Mouse (Mus musculus) cortical plate, adult 2 months (tissue): Measurements from ENCODE around the gene Nradd. TPM values are rescaled to one million over a fixed set of nuclear protein-coding genes. Genes with fewer than 3 reads are reported as not detected.

ENCODE experiments used
- H3K27ac ChIP-seq: fragments of 200-500 bp; 2 replicates; pipeline ENCODE4 v1.5.1; 2012; ENCODE audit warnings: low read length, control low read depth, inconsistent platforms; ENCODE audit not compliant: insufficient read depth
- H3K4me1 ChIP-seq: fragments of 200-500 bp; 2 replicates; pipeline ENCODE4 v1.6.1; 2011; ENCODE audit warnings: low read length; ENCODE audit not compliant: control insufficient read depth, insufficient read depth
- H3K4me3 ChIP-seq: fragments of 200-500 bp; 2 replicates; pipeline ENCODE4 v1.5.1; 2011; ENCODE audit warnings: mild to moderate bottlenecking, low read length, control low read depth; ENCODE audit not compliant: insufficient read depth
- CTCF ChIP-seq: fragments of 200-500 bp; IDR thresholded peaks from 2 replicates; pipeline ENCODE4 v1.5.1; 2011; ENCODE audit warnings: mild to moderate bottlenecking, control low read depth, low read length; ENCODE audit not compliant: insufficient read depth; ENCODE audit errors: extremely low read depth
- POLR2A ChIP-seq: fragments of 200-500 bp; IDR thresholded peaks from 2 replicates; pipeline ENCODE4 v1.6.1; 2011; ENCODE audit warnings: mild to moderate bottlenecking, low read length, control low read depth; ENCODE audit not compliant: insufficient read depth; ENCODE audit errors: extremely low read depth
- polyA plus RNA-seq: library from polyadenylated mRNA; depleted of rRNA; stranded (reverse); fragments of >200 nt; gene quantifications from 2 replicates; pipeline ENCODE4 v1.2.3, GENCODE M21; 2012

Nradd gene
- polyA plus RNA-seq, 1 experiment: 3.7 TPM

GRCm38 (mm10) chr9:110660856-110661612 is 36.8 kb upstream of the Nradd start:
- TF ChIP-seq CTCF: no peak
- Histone ChIP-seq H3K4me3 (no peak overlapping the region), H3K27ac (no peak overlapping the region), H3K4me1 (peaks cover 6% of the 10 kb centered on the region)

GRCm38 (mm10) chr9:110660208-110660607 is 36.0 kb upstream of the Nradd start:
- TF ChIP-seq CTCF (no peak), POLR2A (no peak)
- H3K27ac ChIP-seq: no peak overlapping the region

GRCm38 (mm10) chr9:110659521-110659920 is 35.3 kb upstream of the Nradd start:
- Histone ChIP-seq H3K4me1 (peaks cover 6% of the 10 kb centered on the region), H3K27ac (no peak overlapping the region), H3K4me3 (no peak overlapping the region)
- TF ChIP-seq POLR2A (no peak), CTCF (no peak)

More at GRCm38 (mm10) chr9:110660208-110660607, 36.0 kb upstream of the Nradd start:
- H3K4me1 ChIP-seq: peaks cover 6% of the 10 kb centered on the region
- no peak overlapping the region for H3K4me3 ChIP-seq

GRCm38 (mm10) chr9:110657474-110658078 is 33.3 kb upstream of the Nradd start:
- Histone ChIP-seq H3K4me1 (peaks cover 8% of the 10 kb centered on the region; the same call in 1 of the 2 replicates), H3K4me3 (peak overlapping the region; percentile 69; the same call in 1 of the 2 replicates), H3K27ac (peak overlapping the region; percentile 33; the same call in 1 of the 2 replicates)
- no peak for TF ChIP-seq POLR2A
- no peak for TF ChIP-seq CTCF

- peak within 1 kb of the TSS; percentile 69 for H3K4me3 ChIP-seq
- peaks cover 10% of the 10 kb centered on the region for H3K4me1 ChIP-seq
- TF ChIP-seq POLR2A (peak; percentile 79), CTCF (no peak)
- H3K27ac ChIP-seq: peak within 1 kb of the TSS; percentile 99
Measured at GRCm38 (mm10) chr9:110656249-110657221, 32.3 kb upstream of the Nradd start, which contains the start of gene Ccdc12. Ccdc12 (plus strand) TSS chr9:110656503.

- H3K4me3 ChIP-seq: peak overlapping the region; percentile 69
- TF ChIP-seq POLR2A (no peak), CTCF (no peak)
- peaks cover 10% of the 10 kb centered on the region for H3K4me1 ChIP-seq
- peak overlapping the region; percentile 58; the same call in 1 of the 2 replicates for H3K27ac ChIP-seq
Measured at GRCm38 (mm10) chr9:110655651-110656007, 31.4 kb upstream of the Nradd start.

- no peak for TF ChIP-seq CTCF
- no peak for TF ChIP-seq POLR2A
- Histone ChIP-seq H3K27ac (no peak overlapping the region), H3K4me3 (no peak overlapping the region; the same call in 1 of the 2 replicates), H3K4me1 (peaks cover 9% of the 10 kb centered on the region)
Measured at GRCm38 (mm10) chr9:110654726-110655650, 30.7 kb upstream of the Nradd start.

GRCm38 (mm10) chr9:110653655-110654461 is 29.6 kb upstream of the Nradd start, which contains the start of gene Nbeal2:
Nbeal2 (minus strand) TSS chr9:110654161.
- peak within 1 kb of the TSS; percentile 19; the same call in 1 of the 2 replicates for H3K27ac ChIP-seq
- peaks cover 9% of the 10 kb centered on the region for H3K4me1 ChIP-seq
- peak within 1 kb of the TSS; percentile 62 for H3K4me3 ChIP-seq
- TF ChIP-seq POLR2A (0 out of 2 replicates have a peak, but pooled peaks have one; percentile 13), CTCF (no peak)
